Mouse (Mus musculus): Measurements from ENCODE around the gene Bag5.

Bag5 gene
- long read RNA-seq, experiment 1, transcript Bag5-201 (2 exons, 2,139 nt) = major isoform, 77 of 90 reads
- long read RNA-seq, experiment 1, partial matches to known transcripts = 0 of 90 reads
- long read RNA-seq, experiment 1, other reads (novel, unspliced or antisense) = 11 of 90 reads
- long read RNA-seq, experiment 2, transcript Bag5-201 (2 exons, 2,139 nt) = major isoform, 98 of 113 reads
- long read RNA-seq, experiment 2, transcript Bag5-202 (2 exons, 1,852 nt) = minor isoform, 6 of 113 reads
- long read RNA-seq, experiment 2, partial matches to known transcripts = 0 of 113 reads
- long read RNA-seq, experiment 2, other reads (novel, unspliced or antisense) = 9 of 113 reads

- intact Hi-C loops (cut with DNase I) = no loop called here
These were observed at the start of gene Bag5, which contains the start of gene Apopt1 for GRCm38 (mm10) chr12:111713004-111713651. Gene Bag5, minus strand, starts transcription at chr12:111713257. Gene Apopt1, plus strand, starts transcription at chr12:111713261.

- intact Hi-C loops (cut with DNase I) = no loop called here
These were observed 47.4 kb upstream of the Bag5 start for GRCm38 (mm10) chr12:111760306-111760908.

- intact Hi-C loops (cut with DNase I) = no loop called here
These were observed 46.4 kb upstream of the Bag5 start for GRCm38 (mm10) chr12:111759176-111760061.

GRCm38 (mm10) chr12:111758381-111759175 is 45.5 kb upstream of the Bag5 start, which contains the start of gene Klc1:
Gene Klc1, plus strand, starts transcription at chr12:111758849.
- intact Hi-C loops (cut with DNase I) = no loop called here

- intact Hi-C loops (cut with DNase I) = no loop called here
These were observed 44.7 kb upstream of the Bag5 start for GRCm38 (mm10) chr12:111757561-111758325.

GRCm38 (mm10) chr12:111756698-111757082 is 43.6 kb upstream of the Bag5 start:
- intact Hi-C loops (cut with DNase I) = no loop called here

- intact Hi-C loops (cut with DNase I) = no loop called here
These were observed 43.1 kb upstream of the Bag5 start for GRCm38 (mm10) chr12:111756082-111756697.

GRCm38 (mm10) chr12:111755231-111755630 is 42.2 kb upstream of the Bag5 start:
- intact Hi-C loops (cut with DNase I) = no loop called here

- intact Hi-C loops (cut with DNase I) = no loop called here
These were observed 41.7 kb upstream of the Bag5 start for GRCm38 (mm10) chr12:111754710-111755109.

GRCm38 (mm10) chr12:111753347-111753746 is 40.3 kb upstream of the Bag5 start:
- intact Hi-C loops (cut with DNase I) = no loop called here

- intact Hi-C loops (cut with DNase I) = no loop called here
These were observed 39.4 kb upstream of the Bag5 start for GRCm38 (mm10) chr12:111752491-111752890.

- intact Hi-C loops (cut with DNase I) = no loop called here
These were observed 37.7 kb upstream of the Bag5 start for GRCm38 (mm10) chr12:111750739-111751138.

GRCm38 (mm10) chr12:111747421-111747820 is 34.4 kb upstream of the Bag5 start:
- intact Hi-C loops (cut with DNase I) = no loop called here

GRCm38 (mm10) chr12:111746091-111746490 is 33.0 kb upstream of the Bag5 start:
- intact Hi-C loops (cut with DNase I) = no loop called here

GRCm38 (mm10) chr12:111745274-111745673 is 32.2 kb upstream of the Bag5 start:
- intact Hi-C loops (cut with DNase I) = no loop called here

- intact Hi-C loops (cut with DNase I) = no loop called here
These were observed 30.9 kb upstream of the Bag5 start for GRCm38 (mm10) chr12:111743981-111744423.

GRCm38 (mm10) chr12:111743419-111743818 is 30.4 kb upstream of the Bag5 start:
- intact Hi-C loops (cut with DNase I) = no loop called here

- intact Hi-C loops (cut with DNase I) = no loop called here
These were observed 28.3 kb upstream of the Bag5 start for GRCm38 (mm10) chr12:111741338-111741737.

GRCm38 (mm10) chr12:111738754-111739153 is 25.7 kb upstream of the Bag5 start:
- intact Hi-C loops (cut with DNase I) = loop anchor here (5.0 kb wide), 1 partner anchor 34 kb away; no protein-coding TSS in a partner anchor
